Mouse (Mus musculus): ENCODE measurements around the gene Cybb. TPM values are rescaled to one million over a fixed set of nuclear protein-coding genes. Genes with fewer than 3 reads are reported as not detected.

Gene Cybb
- polyA plus RNA-seq (2012; rRNA removed; ENCODE audit: low replicate concordance), result 0.19 and 0.25 TPM in 2 replicates

GRCm38 (mm10) chrX:9487671-9488070 lies at the start of gene Cybb:
Gene Cybb (minus strand): TSS chrX:9487771.

Other genes starting within 250 kb of the Cybb start
- gene Gm14862, start 230.9 kb downstream of the Cybb start, polyA plus RNA-seq (2012; rRNA removed; ENCODE audit: low replicate concordance), result not detected in 2 replicates
- gene Xk, start 215.0 kb downstream of the Cybb start, polyA plus RNA-seq (2012; rRNA removed; ENCODE audit: low replicate concordance), result 2.7 and 3.6 TPM in 2 replicates
- gene H2al1m, start 204.0 kb downstream of the Cybb start, polyA plus RNA-seq (2012; rRNA removed; ENCODE audit: low replicate concordance), result 1.1 TPM in 1 of 2 replicates, not detected in the other
- gene H2al1k, start 137.1 kb downstream of the Cybb start, polyA plus RNA-seq (2012; rRNA removed; ENCODE audit: low replicate concordance), result 0.79 TPM in 1 of 2 replicates, not detected in the other
- not detected in 2 replicates for gene H2al1o, start 84.6 kb upstream of the Cybb start, polyA plus RNA-seq (2012; rRNA removed; ENCODE audit: low replicate concordance)
- gene Dynlt3, start 175.2 kb upstream of the Cybb start, polyA plus RNA-seq (2012; rRNA removed; ENCODE audit: low replicate concordance), result 0.90 and 1.2 TPM in 2 replicates

Measured in duodenum, adult 2 months (tissue).